Mouse (Mus musculus): Measurements from ENCODE around the gene Agbl1.

GRCm38 (mm10) chr7:76410403-76411180 lies 180.9 kb downstream of the Agbl1 start:
- TF ChIP-seq CTCF (IDR thresholded peaks at IDR 0.05; ENCODE audit: control insufficient read depth, insufficient read depth, insufficient read length) (no peak), MAX (IDR thresholded peaks at IDR 0.05) (no peak), CEBPB (IDR thresholded peaks at IDR 0.05; ENCODE audit: low read depth) (no peak), MYOG (IDR thresholded peaks at IDR 0.05; ENCODE audit: control insufficient read depth, extremely low read depth, insufficient read length) (no peak), MYOD1 (IDR thresholded peaks at IDR 0.05; ENCODE audit: control insufficient read depth, insufficient read length, low read depth) (no peak), USF1 (IDR thresholded peaks at IDR 0.05; ENCODE audit: low read depth) (no peak), FOSL1 (IDR thresholded peaks at IDR 0.05; ENCODE audit: insufficient read depth, low read length, poor library complexity, severe bottlenecking) (no peak)

Measured in C2C12 (cell line).